Mouse (Mus musculus) cerebellum, adult 9-11 months (tissue): ENCODE results near the gene Slc5a4b.

Experiments used
- DNase-seq: peaks from one replicate; pipeline ENCODE4 v3.0.0; 2022

Gene Slc5a4b

DNA sequence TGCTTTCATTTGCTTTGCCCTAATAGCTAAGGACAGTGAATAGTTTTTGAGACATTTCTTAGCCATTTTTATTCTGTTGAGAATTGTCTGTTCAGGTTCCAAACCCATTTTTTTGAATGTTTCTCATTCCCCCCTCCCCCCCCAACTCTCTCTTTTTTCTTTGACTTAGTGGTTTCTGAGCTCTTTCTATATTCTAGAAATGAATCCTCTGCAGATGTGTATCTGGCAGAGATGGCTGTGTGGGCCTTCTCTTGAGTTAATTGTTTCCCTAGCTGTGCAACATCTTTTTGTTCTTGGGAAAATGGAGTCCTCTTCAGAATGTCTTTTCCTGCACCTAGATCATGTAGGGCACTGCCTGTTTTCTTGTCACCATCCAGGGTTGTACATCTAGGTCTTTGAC is 75.5 kb downstream of the Slc5a4b start:
- DNase-seq, result no peak

- DNase-seq, result no peak
Observed at GRCm38 (mm10) chr10:76034001-76034600, 76.7 kb downstream of the Slc5a4b start.

DNA sequence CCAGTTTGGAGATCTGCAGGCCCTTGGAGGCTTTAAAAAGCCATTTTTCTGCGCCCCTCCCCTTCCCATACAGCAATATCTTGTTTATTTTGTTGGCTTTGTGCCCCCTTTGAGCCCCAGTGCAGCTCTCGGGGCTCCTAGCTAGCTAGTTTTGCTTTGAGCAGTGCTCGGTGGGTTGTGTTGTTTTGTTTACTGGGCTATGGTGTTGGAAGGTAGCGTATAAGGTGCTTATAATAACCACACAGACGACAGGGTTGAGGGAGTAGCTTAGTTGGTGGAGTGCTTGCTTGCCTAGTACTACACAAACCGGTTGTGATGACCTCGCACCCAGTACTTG is 77.7 kb downstream of the Slc5a4b start:
- DNase-seq, result no peak

GRCm38 (mm10) chr10:76032402-76033118 is 78.2 kb downstream of the Slc5a4b start, which contains the start of gene Zfp280b:
Gene Zfp280b, plus strand, starts transcription at chr10:76032650.
- DNase-seq, result peak; percentile 94

GRCm38 (mm10) chr10:76031511-76032401 is 79.0 kb downstream of the Slc5a4b start:
- DNase-seq, result no peak

DNA sequence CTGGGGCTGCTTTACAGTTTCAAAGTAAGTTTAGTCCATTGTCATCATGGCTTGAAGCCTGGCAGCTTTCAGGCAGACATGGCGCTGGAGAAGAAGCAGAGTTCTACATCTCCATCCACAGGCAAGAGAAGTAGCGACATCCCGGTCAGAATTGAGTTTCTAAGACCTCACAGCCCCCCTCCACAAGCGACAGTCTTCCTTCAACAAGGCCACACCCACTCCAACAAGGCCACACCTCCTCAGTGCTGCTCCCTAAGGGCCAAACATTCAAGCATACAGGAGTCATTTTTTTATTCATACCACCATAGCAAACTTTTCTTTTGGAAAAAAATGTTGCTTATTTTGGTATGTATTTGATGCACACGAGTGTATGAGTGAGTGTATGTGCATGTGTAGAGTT is 80.3 kb downstream of the Slc5a4b start:
- DNase-seq, result no peak

- DNase-seq, result no peak
Observed at GRCm38 (mm10) chr10:76029276-76029675, 81.5 kb downstream of the Slc5a4b start.

DNA sequence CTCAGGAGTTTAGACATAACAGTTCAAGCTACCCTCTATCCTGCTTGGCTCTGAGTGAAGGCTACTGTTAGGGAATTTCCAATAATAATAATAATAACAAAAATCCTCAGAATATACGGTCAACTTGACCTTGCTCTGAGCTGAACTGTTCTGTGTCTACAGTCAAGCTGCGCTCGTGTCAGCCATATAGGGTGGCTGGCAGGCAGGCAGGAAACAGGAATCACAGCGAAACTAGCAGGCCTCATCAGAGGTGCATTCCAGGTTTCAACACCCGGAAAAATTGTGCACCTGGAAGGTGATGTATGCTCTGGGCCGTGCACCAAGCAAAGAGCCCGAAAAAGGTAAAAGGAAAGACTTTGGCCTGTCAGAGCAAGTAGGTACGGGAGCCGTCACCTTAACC is 82.4 kb downstream of the Slc5a4b start:
- no peak for DNase-seq

DNA sequence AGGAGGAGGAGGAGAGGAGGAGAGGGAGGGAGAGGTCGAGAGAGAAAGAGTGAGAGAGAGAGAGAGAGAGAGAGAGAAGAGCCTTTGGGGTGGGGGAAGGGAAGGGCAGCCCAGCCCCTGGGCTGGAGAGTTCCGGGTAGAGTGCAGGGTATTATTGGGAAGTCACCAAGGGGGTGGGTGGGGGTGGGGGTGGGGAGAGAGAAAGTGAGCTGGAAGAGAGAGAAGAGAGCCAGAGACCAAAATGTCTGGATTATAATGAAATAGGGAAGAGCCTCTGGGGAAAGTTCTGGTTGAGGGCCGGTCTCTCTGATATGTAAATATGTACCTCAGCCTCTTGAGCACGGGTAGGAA is 82.8 kb downstream of the Slc5a4b start:
- DNase-seq, result no peak

GRCm38 (mm10) chr10:76027127-76028015 is 83.4 kb downstream of the Slc5a4b start:
- no peak for DNase-seq

DNA sequence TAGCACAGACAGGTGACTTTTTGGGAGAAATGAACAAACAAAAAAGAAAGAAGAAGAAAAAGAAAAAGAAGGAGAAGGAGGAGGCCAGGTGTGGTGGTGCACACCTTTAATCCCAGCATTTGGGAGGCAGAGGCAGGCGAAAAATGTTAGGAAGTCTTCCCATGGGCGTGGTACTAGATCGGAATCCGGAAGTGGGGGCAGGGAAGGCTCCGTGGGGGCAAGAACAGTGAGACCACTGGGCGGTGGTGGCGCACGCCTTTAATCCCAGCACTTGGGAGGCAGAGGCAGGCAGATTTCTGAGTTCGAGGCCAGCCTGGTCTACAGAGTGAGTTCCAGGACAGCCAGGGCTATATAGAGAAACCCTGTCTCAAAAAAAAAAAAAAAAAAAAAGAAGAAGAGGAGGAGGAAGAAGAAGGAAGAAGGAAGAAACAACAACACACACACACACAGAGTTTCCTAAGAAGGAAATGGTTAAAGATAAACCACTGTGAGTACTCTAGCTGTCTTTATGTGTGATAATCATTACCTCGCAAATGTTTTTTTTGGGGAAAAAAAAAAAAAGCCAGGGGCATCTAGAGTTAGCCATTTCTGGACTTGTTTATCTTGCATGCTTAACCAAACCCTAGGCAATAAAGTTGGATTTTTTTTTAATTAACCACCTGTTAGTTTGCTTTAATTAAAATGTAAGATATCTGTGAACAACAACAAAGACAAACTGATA is 85.1 kb downstream of the Slc5a4b start:
- DNase-seq, result no peak

DNA sequence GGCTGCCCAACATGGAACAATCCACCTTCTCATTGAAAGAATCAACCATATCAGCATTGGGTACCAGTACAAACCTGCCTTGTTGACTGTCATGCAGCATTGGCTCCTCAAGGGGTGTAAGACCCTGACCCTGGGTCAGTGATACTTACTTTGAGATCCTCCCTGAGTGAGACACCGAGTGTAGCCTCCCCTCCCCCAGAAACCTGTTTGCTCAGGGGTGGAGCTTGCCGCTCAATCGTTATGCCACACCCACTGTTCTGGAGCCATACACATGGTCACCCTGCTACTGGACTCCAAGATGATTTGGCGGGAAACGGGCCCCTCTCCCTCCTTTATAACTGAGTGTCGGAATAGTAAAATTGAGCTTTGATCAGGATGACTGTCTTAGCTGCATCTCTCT is 86.8 kb downstream of the Slc5a4b start:
- no peak for DNase-seq

- DNase-seq, result no peak
Observed at GRCm38 (mm10) chr10:76021728-76022127, 89.0 kb downstream of the Slc5a4b start.

GRCm38 (mm10) chr10:76016886-76017285 is 93.9 kb downstream of the Slc5a4b start:
- DNase-seq, result no peak

GRCm38 (mm10) chr10:76012922-76013321 is 97.8 kb downstream of the Slc5a4b start:
- no peak for DNase-seq

DNA sequence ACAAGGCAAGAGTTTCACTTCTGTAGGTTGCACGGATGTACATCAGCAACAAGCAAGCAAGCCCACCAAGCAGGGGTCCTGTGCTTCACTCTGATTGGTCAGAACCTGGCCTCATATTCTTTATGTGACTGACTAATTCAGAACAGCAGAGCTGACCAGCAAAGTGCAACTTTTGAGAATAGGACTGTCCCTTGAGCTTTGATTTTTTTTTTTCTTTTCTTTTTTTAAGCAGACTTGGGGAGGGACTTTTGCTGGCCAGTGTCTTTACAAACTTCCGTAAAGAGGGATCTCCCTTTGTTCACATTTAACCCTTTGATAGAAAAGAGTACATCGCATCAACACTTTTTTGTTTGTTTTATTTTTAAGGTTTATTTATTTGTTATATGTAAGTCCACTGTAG is 100.9 kb downstream of the Slc5a4b start:
- DNase-seq, result no peak
